Mouse (Mus musculus): ENCODE measurements around the gene BC035044. TPM values are rescaled to one million over a fixed set of nuclear protein-coding genes. Genes with fewer than 3 reads are reported as not detected.
"Not testable (repeated sequence)": the region's sequence is repeated elsewhere in the genome, so short reads cannot be mapped to it uniquely, and the experiment has no call there.

BC035044 gene
- total RNA-seq, 2 experiments from 2014 or later: 1.3 to 1.4 TPM

GRCm38 (mm10) chr6:128851151-128851550 lies 39.8 kb downstream of the BC035044 start:
- no peak for DNase-seq (ENCODE audit: low spot score in 2 of 2)

DNA sequence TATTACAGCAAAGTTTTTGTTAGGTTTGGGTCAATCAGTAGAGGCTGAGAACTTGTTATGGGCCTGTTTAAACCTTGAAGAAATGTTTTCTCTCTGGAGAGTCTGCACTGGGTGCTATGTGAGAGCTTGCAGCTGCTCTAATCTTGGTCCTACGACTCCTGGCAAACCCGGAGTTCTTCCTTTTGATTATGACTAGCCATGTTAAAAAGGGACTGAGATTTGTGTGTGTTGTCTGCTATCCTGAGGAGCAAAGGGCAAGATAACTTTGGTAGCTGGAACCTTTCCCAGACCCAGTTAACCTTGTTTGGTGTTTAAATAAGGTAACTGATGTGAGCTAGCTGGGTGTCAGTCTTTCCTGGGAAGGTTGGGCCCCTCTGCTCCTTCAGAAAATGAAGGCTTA lies 40.3 kb downstream of the BC035044 start:
- no peak for DNase-seq (ENCODE audit: low spot score in 2 of 2)

- DNase-seq (ENCODE audit: low spot score in 2 of 2): peak in 1 of 2 experiments; percentile 41
These were observed 41.0 kb downstream of the BC035044 start for GRCm38 (mm10) chr6:128849902-128850301.

GRCm38 (mm10) chr6:128847401-128847800 lies 43.5 kb downstream of the BC035044 start:
- DNase-seq (ENCODE audit: low spot score in 2 of 2): no peak

DNA sequence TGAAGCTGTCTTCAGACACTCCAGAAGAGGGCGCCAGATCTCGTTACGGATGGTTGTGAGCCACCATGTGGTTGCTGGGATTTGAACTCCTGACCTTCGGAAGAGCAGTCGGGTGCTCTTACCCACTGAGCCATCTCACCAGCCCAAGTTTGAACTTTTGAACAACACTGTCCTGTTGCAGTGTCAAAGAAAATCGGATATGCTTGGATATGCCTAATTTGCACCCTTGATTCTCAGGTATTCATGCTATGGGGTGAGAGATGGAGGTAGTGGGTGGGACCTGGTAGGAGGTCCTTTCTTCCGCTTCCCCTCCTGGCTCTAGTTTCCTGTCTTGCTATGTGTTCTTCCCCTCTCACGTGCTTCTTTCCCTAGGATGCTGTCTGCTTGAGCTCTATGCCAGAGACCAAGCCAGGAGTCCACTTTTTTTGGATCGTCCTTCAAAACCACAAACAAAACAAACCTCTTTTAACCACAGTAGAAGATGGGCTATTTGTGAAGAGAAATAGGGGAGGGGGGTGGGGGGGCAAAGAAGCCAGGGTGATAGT lies 44.9 kb downstream of the BC035044 start:
- no peak for DNase-seq (ENCODE audit: low spot score in 2 of 2)

- DNase-seq (ENCODE audit: low spot score in 2 of 2): peak; percentile 84 to 89
These were observed 45.5 kb downstream of the BC035044 start for GRCm38 (mm10) chr6:128845319-128845979.

DNA sequence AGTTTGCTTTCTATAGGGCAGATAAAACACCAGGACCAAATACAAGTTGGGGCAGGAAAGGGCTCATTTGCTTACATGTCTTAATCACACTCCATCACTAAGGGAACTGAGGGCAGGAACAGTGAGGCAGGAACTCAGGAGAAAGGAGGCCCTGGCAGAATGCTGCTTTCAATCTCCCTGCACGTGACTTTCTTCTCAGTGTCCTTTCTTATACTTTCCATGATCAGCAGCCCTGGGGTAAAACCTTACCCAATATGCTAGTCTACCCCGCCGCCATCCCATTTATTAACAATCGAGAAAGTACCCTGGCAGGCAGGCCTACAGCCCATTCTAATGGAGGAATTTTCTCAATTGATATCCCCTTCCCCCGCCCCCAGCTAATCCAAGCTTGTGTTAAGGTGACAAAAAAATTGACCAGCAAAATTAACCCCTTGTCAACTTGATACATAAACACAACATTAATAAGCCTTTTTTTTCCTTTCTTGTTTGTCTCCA lies 46.3 kb downstream of the BC035044 start:
- DNase-seq (ENCODE audit: low spot score in 2 of 2): no peak

GRCm38 (mm10) chr6:128844131-128844530 lies 46.8 kb downstream of the BC035044 start:
- DNase-seq (ENCODE audit: low spot score in 2 of 2): no peak

GRCm38 (mm10) chr6:128843479-128843992 lies 47.4 kb downstream of the BC035044 start:
- DNase-seq (ENCODE audit: low spot score in 2 of 2): peak in 1 of 2 experiments; percentile 47

- peak; percentile 96 for DNase-seq (ENCODE audit: low spot score in 2 of 2)
These were observed 47.9 kb downstream of the BC035044 start for GRCm38 (mm10) chr6:128842945-128843478.

GRCm38 (mm10) chr6:128842356-128842944 lies 48.5 kb downstream of the BC035044 start:
- no peak for DNase-seq (ENCODE audit: low spot score in 2 of 2)

DNA sequence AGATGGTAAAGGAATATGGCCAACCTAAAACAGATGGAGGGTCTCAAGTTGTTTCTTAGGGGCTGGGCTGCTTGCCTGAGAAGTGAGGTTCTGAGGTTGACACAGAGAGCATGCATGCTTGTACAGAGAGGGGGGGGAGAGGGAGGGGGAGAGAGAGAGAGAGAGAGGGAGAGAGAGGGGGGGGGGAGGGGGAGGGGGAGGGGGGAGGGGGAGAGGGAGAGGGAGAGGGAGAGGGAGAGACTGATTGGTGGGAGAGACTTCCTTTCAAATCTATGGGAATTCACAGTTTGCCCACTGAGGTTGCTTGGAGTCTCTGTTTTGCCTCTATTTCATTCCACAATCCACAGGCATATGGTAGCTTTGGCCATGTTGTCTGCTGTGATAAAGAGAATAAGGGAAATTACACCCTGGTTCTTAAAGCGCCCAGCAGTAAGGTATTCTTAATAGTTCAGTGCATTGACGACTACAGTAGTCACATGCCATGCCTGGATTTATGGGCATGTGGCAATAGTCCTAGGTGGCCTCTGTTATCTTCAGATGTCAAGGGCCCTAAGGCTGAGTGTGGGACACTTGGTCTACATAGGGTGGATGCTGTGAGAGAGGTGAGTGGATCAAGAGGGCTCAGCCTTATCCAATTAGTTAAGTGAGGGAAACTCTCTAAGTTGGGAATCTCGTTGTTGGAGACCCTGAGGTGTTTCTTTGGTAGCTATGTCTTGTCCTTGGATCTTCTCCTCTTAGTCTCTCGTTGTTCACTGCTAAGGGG lies 49.4 kb downstream of the BC035044 start:
- no peak for DNase-seq (ENCODE audit: low spot score in 2 of 2)

- not testable (repeated sequence) for DNase-seq (ENCODE audit: low spot score in 2 of 2)
These were observed 50.3 kb downstream of the BC035044 start for GRCm38 (mm10) chr6:128840669-128841068.

- DNase-seq (ENCODE audit: low spot score in 2 of 2): no peak
These were observed 51.0 kb downstream of the BC035044 start for GRCm38 (mm10) chr6:128839921-128840320.

DNA sequence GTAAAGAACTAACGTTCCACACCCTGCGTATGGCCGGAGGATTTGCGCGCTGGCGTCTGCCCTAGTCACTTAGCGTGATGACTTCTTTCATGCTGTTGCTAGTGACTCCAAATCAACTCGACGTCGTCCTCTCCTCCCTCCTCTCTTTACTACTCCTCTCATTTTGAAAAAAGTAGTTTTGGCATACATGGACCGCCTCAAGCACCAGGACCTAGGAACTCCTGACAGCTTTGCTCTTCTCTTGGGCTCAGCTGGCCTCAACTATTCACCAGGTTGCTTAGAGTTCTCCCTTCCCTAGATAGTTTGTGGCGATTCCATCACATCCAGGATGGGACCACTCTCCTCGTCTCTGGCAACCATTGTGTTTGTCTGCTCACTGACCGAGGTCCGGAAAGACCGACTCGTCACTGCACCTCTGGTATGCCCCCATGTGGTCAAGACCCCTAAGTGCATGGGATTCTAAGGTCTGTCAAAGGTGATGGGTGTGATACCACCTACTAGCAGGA lies 51.6 kb downstream of the BC035044 start:
- peak; percentile 76 to 82 for DNase-seq (ENCODE audit: low spot score in 2 of 2)

DNA sequence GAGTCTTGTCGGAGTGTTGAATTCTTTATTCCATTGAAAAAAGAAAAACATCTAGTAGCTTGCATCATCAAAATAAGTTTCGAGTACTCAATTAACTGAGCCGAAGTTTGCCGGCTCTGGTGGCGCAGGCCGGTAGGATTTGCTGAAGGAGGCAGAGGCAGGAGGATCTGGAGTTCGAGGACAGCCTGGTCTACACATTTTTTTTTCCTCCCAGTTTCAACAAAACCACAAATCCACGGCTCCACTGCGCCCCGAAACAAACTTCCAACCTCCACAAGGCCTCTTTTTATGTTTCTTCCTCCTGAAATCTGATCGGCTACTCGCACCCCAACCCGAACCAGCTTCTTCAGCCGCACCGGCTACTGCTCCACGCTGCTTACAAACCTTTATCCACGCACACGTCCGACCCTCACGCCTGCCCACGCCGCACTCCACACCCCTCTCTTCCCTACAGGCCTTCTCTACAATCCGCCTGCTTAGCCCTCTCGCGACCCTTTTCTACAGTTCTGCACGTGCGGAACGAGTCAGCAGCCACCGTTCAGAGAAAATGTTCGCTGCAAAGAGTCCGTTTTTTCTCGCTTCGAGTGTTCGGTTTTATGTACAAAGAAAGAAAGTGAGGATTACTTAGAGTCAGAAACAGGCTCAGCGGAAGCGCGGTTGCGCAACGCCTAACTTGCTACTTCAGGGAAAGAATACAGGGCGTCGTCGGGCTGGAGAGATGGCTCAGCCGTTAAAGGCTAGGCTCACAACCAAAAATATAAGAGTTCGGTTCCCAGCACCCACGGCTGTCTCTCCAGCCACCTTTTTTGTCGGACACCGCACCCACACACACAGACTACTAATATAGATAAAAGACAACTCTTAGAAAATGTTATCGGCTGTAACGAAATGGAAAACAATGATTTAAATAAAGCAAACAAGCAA lies 52.3 kb downstream of the BC035044 start:
- DNase-seq (ENCODE audit: low spot score in 2 of 2): peak; percentile 92 to 94

GRCm38 (mm10) chr6:128837454-128838341 lies 53.2 kb downstream of the BC035044 start:
- DNase-seq (ENCODE audit: low spot score in 2 of 2): peak in 1 of 2 experiments; percentile 17

DNA sequence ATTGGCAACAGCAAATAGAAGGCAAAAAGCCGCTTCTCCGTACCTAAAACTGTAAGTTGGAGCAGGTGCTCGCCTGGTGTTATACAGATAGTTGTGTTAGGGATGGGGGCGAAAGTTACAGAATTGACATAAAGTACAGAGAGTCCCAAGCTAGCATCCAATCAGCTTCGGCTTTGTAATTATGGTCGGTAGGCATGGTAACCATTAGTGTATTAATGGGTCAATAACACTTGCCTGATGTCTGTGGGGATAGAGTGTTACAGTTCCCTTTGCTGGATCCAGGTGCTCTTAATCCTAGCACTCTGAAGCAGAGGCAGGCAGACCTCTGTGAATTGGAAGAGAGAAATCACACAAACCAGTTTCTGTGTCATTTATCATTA lies 54.0 kb downstream of the BC035044 start:
- no peak for DNase-seq (ENCODE audit: low spot score in 2 of 2)
